Mouse (Mus musculus): ENCODE measurements at regions not wholly inside any gene's neighbourhood (a gene's known extent, or its start where the extent isn't known, plus 50 kb on each side); places are given as distances from the start of the nearest gene placed in this dataset.
A peak's percentile ranks its signal among the peaks of the same experiment; 100 is the strongest.
"Not testable (repeated sequence)": the region's sequence is repeated elsewhere in the genome, so short reads cannot be mapped to it uniquely, and the experiment has no call there.

DNA sequence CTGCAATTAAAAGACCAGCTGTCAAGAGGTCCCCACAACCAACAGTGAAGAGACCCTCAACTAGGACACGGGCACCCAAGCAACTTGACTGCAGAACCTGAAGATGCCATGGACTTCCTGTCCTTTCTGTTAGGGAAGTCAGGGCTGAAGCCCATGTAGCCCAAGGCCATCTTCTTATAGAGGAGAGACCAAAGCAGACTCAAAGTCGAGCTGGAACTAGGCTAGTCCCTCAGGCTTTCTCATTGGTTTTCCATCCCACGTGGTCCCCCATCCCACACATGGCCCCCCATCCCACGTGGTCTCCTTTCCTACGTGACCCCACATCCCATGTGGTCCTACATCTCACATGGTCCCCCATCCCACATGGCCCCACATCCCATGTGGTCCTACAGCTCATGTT lies 125.1 kb upstream of the Haao start:
- H3K4me2 ChIP-seq: no peak overlapping the region
- H3K36me3 ChIP-seq: no peaks in the 10 kb centered on the region
- no peak overlapping the region for H3K4me3 ChIP-seq (replicated peaks)
- DNase-seq (no peak), ATAC-seq (ENCODE audit: low read depth) (no peak)
- 64% methylated on average over 5 of the region's 5 CpGs for WGBS (ENCODE audit: insufficient replicate concordance)
- H3K9me3 ChIP-seq (replicated peaks): no peaks in the 10 kb centered on the region
- H3K27ac ChIP-seq: no peak overlapping the region
- H3K27me3 ChIP-seq: no peaks in the 10 kb centered on the region
- H3K4me1 ChIP-seq (replicated peaks): peaks cover 54% of the 10 kb centered on the region
- H3K9ac ChIP-seq: no peak overlapping the region

DNA sequence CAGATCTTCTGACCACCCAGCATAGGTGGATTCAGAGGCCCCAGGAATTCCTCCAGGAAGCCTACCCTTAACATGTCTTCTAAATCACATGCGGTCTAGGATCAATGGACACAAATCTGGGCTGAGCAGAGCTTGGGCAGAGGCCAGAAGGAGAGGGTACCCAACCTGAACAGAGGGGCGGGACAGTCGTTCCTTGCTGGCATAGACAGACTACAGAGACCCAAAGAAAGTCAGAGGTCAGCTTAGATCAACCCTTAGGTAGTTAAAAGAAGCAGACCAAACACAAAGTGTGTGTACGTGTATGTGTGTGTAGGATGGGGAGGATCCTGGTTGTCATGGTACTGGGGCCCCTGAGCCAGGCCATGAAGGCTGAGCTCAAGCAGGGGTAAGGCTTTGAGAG lies 124.7 kb upstream of the Haao start:
- no peak for ATAC-seq (ENCODE audit: low read depth)
- WGBS (ENCODE audit: insufficient replicate concordance): 63% methylated on average over 4 of the region's 4 CpGs
- H3K4me2 ChIP-seq: no peak overlapping the region
- no peak overlapping the region for H3K27ac ChIP-seq
- no peaks in the 10 kb centered on the region for H3K36me3 ChIP-seq
- no peak overlapping the region for H3K9ac ChIP-seq
- no peaks in the 10 kb centered on the region for H3K27me3 ChIP-seq
- peaks cover 50% of the 10 kb centered on the region for H3K4me1 ChIP-seq (replicated peaks)
- no peak for DNase-seq
- no peaks in the 10 kb centered on the region for H3K9me3 ChIP-seq (replicated peaks)
- H3K4me3 ChIP-seq (replicated peaks): no peak overlapping the region

DNA sequence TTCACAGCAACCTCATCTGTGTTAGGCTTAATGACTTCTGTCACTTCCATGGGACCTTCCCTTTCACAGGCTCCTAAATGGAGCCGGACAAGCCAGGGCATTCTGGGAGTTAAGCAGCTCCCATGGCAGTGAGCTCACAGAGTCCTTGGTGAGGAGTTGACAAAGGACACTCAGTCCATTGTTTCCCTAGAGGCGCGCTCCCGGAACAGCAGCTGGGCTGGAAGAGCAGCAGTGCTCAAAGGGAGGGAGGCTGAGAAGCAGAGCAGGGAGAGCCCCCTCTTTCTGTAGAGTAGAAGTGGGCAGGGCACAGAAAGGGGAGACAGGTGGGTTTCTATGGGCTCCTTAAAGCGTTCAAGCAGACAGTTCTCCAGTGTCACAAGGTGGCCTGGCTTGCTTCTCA lies 124.3 kb upstream of the Haao start:
- H3K4me1 ChIP-seq (replicated peaks): peaks cover 46% of the 10 kb centered on the region
- no peaks in the 10 kb centered on the region for H3K27me3 ChIP-seq
- H3K4me3 ChIP-seq (replicated peaks): no peak overlapping the region
- ATAC-seq (ENCODE audit: low read depth) (no peak), DNase-seq (no peak)
- H3K36me3 ChIP-seq: no peaks in the 10 kb centered on the region
- no peaks in the 10 kb centered on the region for H3K9me3 ChIP-seq (replicated peaks)
- H3K27ac ChIP-seq: no peak overlapping the region
- no peak overlapping the region for H3K9ac ChIP-seq
- H3K4me2 ChIP-seq: no peak overlapping the region
- 68% methylated on average over 5 of the region's 5 CpGs for WGBS (ENCODE audit: insufficient replicate concordance)

DNA sequence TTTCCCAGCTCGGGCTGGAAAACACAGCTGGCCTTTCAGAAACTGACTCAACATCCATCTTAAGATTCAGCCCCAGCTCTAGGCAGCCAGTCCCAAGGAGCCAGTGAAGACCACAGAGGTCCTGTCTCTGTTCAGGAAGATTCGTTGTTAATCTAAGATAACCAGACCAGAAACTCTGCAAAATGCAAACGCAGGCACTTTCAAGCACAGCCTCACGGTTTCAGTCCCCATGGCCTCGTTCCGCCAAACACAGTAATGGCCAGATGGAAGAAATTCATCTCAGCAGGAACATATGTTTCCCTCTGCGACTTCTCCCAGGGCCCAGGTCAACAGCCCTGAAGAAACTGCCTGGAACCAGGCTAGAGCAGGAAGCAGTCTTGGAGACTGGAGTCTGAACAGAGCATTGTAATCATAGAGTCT lies 121.7 kb upstream of the Haao start:
- no peak overlapping the region for H3K4me3 ChIP-seq (replicated peaks)
- ATAC-seq (ENCODE audit: low read depth): peak; percentile 58
- H3K9ac ChIP-seq: no peak overlapping the region
- H3K4me1 ChIP-seq (replicated peaks): peaks cover 31% of the 10 kb centered on the region
- 25% methylated on average over 7 of the region's 7 CpGs for WGBS (ENCODE audit: insufficient replicate concordance)
- DNase-seq: no peak
- H3K9me3 ChIP-seq (replicated peaks): no peaks in the 10 kb centered on the region
- no peak overlapping the region for H3K4me2 ChIP-seq
- H3K36me3 ChIP-seq: no peaks in the 10 kb centered on the region
- peak overlapping the region; percentile 69; the same call in 1 of the 2 replicates for H3K27ac ChIP-seq
- no peaks in the 10 kb centered on the region for H3K27me3 ChIP-seq

DNA sequence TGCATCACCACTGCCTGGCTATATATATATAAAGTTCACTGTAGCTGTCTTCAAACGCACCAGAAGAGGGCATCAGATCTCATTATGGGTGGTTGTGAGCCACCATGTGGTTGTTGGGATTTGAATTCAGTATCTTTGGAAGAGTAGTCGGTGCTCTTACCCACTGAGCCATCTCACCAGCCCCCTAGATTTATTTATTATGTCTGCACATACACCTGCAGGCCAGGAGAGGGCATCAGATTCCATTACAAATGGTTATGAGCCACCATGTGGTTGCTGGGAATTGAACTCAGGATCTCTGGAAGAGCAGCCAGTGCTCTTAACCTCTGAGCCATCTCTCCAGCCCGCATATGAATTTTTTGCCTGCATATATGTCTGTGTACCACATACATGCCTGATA lies 120.4 kb upstream of the Haao start:
- not testable (repeated sequence) for H3K36me3 ChIP-seq; H3K27ac ChIP-seq; H3K9me3 ChIP-seq (replicated peaks); H3K9ac ChIP-seq; H3K4me2 ChIP-seq; DNase-seq; H3K4me3 ChIP-seq (replicated peaks); H3K27me3 ChIP-seq; ATAC-seq (ENCODE audit: low read depth)
- H3K4me1 ChIP-seq (replicated peaks): peaks cover 24% of the 10 kb centered on the region
- 73% methylated on average over 3 of the region's 3 CpGs for WGBS (ENCODE audit: insufficient replicate concordance)

DNA sequence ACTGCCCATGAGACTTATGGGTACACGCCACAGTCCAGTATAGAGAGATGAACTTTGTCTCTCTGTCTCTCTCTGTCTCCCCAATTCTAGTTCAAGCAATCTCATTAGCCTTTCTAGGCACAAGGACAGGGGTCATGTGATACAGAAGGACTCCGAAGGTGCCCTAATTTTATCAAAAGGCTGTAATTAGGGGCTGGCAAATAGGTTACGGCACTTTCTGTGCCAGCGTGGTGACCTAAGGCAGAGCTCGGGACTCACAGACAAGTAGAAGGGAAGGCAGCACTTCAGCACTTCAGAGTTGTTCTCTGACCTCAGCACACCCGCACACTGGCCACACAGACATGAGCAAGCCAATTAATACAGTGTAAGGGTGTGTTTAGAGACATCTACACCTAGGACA lies 119.2 kb upstream of the Haao start:
- no peak overlapping the region for H3K9ac ChIP-seq
- H3K27ac ChIP-seq: no peak overlapping the region
- no peak for ATAC-seq (ENCODE audit: low read depth)
- H3K4me3 ChIP-seq (replicated peaks): no peak overlapping the region
- H3K9me3 ChIP-seq (replicated peaks): no peaks in the 10 kb centered on the region
- no peaks in the 10 kb centered on the region for H3K36me3 ChIP-seq
- no peak overlapping the region for H3K4me2 ChIP-seq
- H3K27me3 ChIP-seq: no peaks in the 10 kb centered on the region
- DNase-seq: no peak
- WGBS (ENCODE audit: insufficient replicate concordance): 83% methylated on average over 6 of the region's 6 CpGs
- H3K4me1 ChIP-seq (replicated peaks): peaks cover 31% of the 10 kb centered on the region

DNA sequence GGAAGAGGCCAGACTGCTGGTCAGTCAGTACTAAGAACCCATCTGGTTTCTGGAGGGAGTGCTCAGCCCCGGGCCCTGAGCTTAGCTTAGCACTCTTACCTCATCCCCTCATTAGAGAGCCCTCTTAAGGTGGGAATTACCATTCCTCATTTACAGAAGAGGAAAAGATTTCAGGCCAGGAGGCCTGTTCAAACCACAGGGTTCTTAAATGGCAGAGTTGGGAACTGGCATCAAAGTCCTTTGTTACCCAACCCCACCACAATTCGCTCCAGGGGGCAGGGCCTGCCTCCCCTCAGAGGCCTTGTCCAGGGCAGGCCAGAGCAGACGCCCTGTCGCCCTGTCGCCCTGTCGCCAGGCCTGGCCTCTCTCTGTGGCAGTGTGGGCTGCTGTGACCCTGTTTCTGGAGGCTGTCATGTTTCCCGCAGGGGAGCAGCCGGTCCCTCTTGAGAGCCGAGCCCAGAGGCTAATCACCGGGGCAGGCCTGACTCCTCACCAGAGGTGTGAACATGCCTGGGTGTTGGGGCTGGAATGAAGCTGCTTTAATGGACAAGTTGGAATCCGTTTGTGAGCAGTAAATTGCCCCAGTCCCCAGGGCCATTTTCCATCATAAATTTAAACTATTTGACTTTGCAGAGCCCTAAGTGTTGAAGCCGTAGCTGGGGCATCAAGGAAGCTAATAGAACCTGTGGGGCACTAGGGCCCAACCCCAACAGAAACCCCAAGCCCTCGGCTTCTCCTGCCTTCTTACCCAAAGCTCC lies 116.9 kb upstream of the Haao start:
- ATAC-seq (ENCODE audit: low read depth) (no peak), DNase-seq (no peak)
- H3K4me1 ChIP-seq (replicated peaks): peaks cover 51% of the 10 kb centered on the region

DNA sequence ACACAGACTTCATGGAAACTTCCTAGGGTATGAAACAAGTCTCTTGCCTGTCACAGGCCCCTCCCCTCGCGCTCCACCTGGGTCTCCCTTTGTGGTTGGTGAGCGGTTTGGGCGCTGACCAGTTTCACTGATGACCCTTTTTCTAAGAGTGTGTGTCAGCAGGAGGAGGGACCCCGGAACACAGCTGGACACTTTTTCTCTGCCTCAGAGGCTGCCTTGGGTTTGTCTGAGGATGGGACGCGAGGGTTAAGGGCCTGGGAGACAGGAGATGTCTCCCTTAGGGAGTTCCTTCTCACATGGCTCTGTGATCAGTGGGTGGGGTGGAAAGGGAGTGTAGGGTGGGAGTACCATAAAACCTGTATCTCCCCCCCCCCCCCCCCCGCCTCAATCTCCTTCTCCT lies 115.8 kb upstream of the Haao start:
- Histone ChIP-seq H3K27ac (no peak overlapping the region), H3K9ac (no peak overlapping the region), H3K27me3 (no peaks in the 10 kb centered on the region), H3K4me3 (replicated peaks) (no peak overlapping the region), H3K9me3 (replicated peaks) (no peaks in the 10 kb centered on the region), H3K4me2 (no peak overlapping the region), H3K4me1 (replicated peaks) (peaks cover 51% of the 10 kb centered on the region), H3K36me3 (no peaks in the 10 kb centered on the region)
- DNase-seq (no peak), ATAC-seq (ENCODE audit: low read depth) (no peak)
- 63% methylated on average over 8 of the region's 8 CpGs for WGBS (ENCODE audit: insufficient replicate concordance)

More for the DNA sequence above, 116.9 kb upstream of the Haao start:
- H3K36me3 ChIP-seq: no peaks in the 10 kb centered on the region
- WGBS (ENCODE audit: insufficient replicate concordance): 68% methylated on average over 13 of the region's 13 CpGs
- no peaks in the 10 kb centered on the region for H3K9me3 ChIP-seq (replicated peaks)
- H3K4me2 ChIP-seq: no peak overlapping the region
- H3K9ac ChIP-seq: no peak overlapping the region
- H3K27me3 ChIP-seq: no peaks in the 10 kb centered on the region
- no peak overlapping the region for H3K4me3 ChIP-seq (replicated peaks)
- H3K27ac ChIP-seq: no peak overlapping the region

DNA sequence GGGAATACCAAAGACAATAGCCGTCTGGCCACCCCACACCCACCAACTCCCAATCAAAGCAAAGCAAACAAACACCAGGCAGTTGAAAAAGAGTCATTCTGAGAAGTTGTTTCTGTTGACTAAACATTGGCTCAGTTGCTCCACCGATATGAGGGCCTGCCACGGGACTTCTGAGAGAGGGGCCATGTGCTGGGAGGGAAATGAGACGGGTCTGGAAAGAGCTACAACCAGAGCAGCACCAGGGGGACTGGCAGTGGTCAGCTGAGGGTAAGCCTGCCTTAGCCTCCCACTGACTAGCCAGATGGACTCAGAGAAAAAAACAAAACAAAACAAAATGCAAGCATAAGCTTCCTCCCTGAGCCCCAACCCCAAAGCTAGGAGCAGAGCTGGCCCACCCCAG lies 115.1 kb upstream of the Haao start:
- Histone ChIP-seq H3K9me3 (replicated peaks) (no peaks in the 10 kb centered on the region), H3K36me3 (no peaks in the 10 kb centered on the region), H3K27me3 (no peaks in the 10 kb centered on the region), H3K4me1 (replicated peaks) (peaks cover 58% of the 10 kb centered on the region), H3K9ac (no peak overlapping the region), H3K27ac (peak overlapping the region; percentile 74), H3K4me2 (no peak overlapping the region), H3K4me3 (replicated peaks) (no peak overlapping the region)
- WGBS (ENCODE audit: insufficient replicate concordance): 8% methylated on average over 4 of the region's 4 CpGs
- ATAC-seq (ENCODE audit: low read depth) (no peak), DNase-seq (no peak)

DNA sequence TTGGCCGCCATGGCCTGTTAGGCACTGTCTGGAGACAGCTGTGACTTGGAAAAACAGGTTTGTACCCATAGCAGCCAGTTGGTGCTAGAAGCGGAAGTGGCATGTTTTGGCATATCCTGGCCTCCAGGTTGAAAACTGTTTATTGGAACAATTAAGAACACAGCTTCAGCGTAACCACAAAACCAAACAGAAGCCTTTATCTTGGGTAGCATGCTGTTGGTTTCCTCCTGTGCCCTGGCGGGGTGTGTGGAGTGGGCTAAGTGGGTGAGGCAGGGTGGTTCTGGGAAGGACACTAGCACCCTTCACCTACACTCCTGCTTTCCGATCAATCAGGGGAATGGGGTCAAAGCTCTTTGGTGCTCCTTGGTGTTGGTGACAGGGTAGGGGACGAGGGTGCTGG lies 114.4 kb upstream of the Haao start:
- Histone ChIP-seq H3K4me1 (replicated peaks) (peaks cover 65% of the 10 kb centered on the region), H3K9me3 (replicated peaks) (no peaks in the 10 kb centered on the region), H3K36me3 (no peaks in the 10 kb centered on the region), H3K27me3 (no peaks in the 10 kb centered on the region), H3K9ac (no peak overlapping the region; the same call in 1 of the 2 replicates), H3K27ac (peak overlapping the region; percentile 74), H3K4me3 (replicated peaks) (no peak overlapping the region), H3K4me2 (no peak overlapping the region)
- DNase-seq (peak; percentile 45), ATAC-seq (ENCODE audit: low read depth) (peak; percentile 73)
- 21% methylated on average over 6 of the region's 6 CpGs for WGBS (ENCODE audit: insufficient replicate concordance)

DNA sequence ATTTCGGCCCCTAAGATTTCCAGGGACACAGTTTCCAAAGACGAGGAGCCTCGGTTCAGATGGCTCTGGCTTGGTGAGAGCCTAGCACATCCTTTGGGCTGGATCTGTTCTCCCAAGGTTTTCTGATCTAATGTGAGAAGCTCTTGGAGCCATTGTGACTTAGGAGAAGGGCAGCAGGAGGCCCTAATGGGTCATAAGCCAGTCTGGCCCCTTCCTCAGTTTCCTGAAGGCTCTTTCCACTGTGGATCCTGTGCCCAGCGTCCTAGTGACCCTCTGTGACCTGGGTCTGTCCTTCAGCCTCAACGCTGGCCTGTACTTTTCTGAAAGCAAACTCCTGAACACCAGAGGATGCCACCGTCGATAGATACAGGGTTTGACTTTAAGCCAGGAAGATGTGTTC lies 113.1 kb upstream of the Haao start:
- H3K4me2 ChIP-seq: no peak overlapping the region
- peak overlapping the region; percentile 74 for H3K27ac ChIP-seq
- no peaks in the 10 kb centered on the region for H3K36me3 ChIP-seq
- H3K9me3 ChIP-seq (replicated peaks): no peaks in the 10 kb centered on the region
- H3K4me3 ChIP-seq (replicated peaks): no peak overlapping the region
- 0 out of 2 replicates have a peak overlapping the region, but pooled peaks have one; percentile 7 for H3K9ac ChIP-seq
- ATAC-seq (ENCODE audit: low read depth) (no peak), DNase-seq (no peak)
- no peaks in the 10 kb centered on the region for H3K27me3 ChIP-seq
- H3K4me1 ChIP-seq (replicated peaks): peaks cover 78% of the 10 kb centered on the region
- 59% methylated on average over 7 of the region's 7 CpGs for WGBS (ENCODE audit: insufficient replicate concordance)

DNA sequence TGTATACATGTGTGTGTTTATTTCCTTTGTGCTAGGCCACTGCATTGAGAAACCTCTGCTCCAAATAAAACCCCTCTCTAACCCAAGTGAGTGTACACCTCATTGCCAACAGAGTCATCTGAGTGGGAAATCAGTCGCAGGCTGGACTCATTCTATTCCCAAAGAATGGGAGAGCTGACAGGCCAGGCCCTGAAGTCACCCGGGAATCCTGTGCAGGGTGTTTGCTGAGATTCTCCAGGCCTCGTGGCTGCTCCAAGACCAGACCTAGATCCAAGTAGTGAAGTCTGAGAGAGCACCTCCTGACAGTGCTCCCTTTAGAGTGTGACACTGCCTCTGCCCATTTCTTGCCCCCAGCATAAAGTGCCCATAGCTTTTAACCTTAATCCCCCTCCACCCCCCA lies 112.4 kb upstream of the Haao start:
- H3K27ac ChIP-seq: peak overlapping the region; percentile 10; the same call in 1 of the 2 replicates
- no peaks in the 10 kb centered on the region for H3K27me3 ChIP-seq
- WGBS (ENCODE audit: insufficient replicate concordance): 54% methylated on average over 3 of the region's 3 CpGs
- H3K4me2 ChIP-seq: no peak overlapping the region
- no peak for ATAC-seq (ENCODE audit: low read depth)
- no peaks in the 10 kb centered on the region for H3K9me3 ChIP-seq (replicated peaks)
- 0 out of 2 replicates have a peak overlapping the region, but pooled peaks have one; percentile 7 for H3K9ac ChIP-seq
- no peaks in the 10 kb centered on the region for H3K36me3 ChIP-seq
- H3K4me1 ChIP-seq (replicated peaks): peaks cover 85% of the 10 kb centered on the region
- DNase-seq: no peak
- no peak overlapping the region for H3K4me3 ChIP-seq (replicated peaks)
